Mouse (Mus musculus) embryo, embryonic 10.5 days (tissue): ENCODE data around the gene Dph7.
"Not testable (repeated sequence)": the region's sequence is repeated elsewhere in the genome, so short reads cannot be mapped to it uniquely, and the experiment has no call there.

Experiments used
- DNase-seq: peaks from one replicate; pipeline ENCODE4 v3.0.0-alpha.2; 2015; ENCODE audit warnings: low spot score

The Dph7 gene

DNA sequence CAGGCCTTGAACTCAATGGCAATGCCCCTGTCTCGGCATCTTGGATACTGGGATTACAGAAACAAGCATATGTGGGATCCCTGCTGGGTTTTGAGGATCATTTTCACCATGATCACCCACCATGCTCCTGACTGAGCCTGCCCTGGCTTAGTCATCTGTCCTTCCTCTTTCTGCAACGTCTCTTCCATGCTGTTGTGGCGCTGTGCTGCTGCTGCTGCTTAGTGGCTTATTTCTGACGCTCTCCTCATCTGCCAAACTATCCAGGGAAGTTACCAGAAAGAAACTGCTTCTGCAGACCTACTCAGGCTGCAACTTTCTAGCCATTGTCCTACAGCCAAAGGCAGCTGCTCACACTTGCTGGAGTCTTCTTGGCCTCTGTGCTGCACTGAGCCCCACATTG is 8.2 kb downstream of the Dph7 start:
- no peak for DNase-seq

DNA sequence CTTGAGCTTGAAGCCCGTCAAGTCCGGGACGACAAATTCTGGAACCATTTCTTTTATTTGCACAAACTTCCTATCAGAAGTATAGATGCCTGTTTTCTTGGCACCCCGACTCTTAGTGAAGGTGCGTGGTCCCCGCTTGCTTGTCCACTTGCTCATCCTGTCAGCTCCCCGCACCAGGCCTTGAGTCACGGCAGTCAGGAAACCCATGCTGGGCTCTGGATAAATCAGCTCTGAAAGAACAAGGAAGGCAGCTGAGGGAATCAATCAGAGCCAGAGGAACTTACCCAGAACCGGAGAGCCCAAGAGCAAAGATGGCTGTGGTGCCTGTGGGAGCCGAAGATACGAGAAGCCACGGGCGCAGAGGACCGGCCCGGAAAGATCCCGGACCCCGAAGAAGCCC is 12.3 kb downstream of the Dph7 start:
- not testable (repeated sequence) for DNase-seq

DNA sequence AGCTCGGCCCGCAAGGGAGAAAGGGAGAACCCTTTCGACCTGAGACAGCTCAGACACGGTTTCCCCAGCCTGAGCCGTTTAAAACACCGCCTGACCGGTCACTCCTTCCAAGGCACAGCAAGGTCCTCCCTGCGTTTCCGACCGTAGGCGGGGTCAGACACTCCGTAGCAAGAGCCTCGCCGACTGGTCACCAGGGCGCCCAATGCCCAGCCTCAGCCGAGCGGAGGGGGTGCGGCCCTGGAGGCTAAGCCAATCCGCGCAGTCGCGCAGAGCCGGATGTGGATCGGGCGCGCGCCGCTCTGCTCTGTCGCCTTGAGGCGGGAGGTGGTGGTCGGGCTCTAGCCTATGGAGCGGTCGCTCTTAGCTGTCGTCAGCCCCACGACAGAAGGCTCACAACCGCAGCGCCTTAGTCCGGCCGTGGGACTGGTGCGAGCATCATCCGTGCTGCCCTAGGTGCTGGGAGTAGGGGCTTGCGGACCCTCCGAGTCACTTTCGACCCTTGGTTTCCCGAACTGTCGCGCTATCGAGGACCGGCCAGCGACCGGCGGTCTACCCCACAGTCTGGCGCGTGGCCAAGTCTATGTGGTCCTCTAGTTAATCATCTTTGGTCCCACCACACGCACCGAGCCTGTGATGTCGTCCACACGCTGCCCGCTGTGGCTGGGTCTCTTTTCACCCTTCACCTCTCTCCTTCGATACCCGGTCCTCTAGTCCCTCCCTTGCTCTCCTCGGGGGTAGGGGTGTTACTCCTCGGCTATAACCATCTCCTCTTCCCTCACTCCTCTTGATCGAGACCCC is 12.9 kb downstream of the Dph7 start, which contains the start of gene Mrpl41:
Gene Mrpl41 (minus strand): TSS at position 193 of the 798 bp plus-strand sequence.
- DNase-seq, result peak; percentile 99

DNA sequence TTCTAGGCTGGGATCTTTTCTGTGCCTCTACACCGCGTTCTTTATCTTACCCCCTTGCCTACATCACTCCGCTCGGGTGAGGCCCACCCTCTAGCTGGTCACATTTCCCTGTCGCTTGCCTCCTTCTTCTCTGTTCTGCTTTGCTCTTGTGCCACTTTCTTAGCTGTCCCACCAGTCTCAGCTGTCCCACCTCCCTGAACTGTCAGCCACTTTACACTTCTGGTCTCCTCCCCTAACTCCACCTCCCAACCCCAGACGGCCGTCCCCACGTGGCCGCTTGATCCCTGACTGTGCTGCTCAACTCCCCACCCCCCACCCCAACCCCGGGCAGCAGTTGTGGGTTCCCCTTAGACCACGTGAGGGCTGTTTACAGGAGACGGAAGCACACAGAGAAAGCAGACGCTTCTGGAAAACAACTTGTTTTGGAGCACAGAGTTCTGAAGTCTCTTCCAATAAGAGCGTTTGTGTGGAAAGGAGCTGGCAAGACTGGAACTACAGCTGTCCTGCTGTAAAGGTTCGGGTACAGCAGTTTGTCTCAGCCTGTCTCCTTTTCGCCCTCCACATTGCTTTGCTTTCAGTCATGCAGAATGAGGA is 13.6 kb downstream of the Dph7 start, which contains the start of gene Pnpla7:
Gene Pnpla7 (plus strand): TSS at position 330 of the 594 bp plus-strand sequence.
- DNase-seq, result peak; percentile 83

DNA sequence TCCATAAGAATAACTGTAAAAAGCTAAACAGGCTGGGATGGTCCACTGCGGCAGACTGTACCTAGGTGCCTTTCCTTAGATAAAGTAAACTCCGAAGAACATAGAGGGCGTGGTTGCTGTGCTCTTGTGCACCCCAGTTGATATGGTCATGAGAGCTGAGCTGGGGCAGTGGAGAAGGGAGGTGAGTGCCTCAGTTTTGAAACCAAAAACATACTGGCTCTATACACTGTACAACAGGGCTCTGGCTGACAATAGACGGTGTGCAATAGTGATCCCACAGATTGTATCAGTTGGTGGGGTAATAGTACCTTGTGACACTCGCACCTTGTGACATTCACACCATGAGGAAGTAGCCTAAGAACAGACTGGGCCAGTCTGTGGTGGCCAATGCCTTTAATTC is 14.8 kb downstream of the Dph7 start:
- DNase-seq, result no peak

DNA sequence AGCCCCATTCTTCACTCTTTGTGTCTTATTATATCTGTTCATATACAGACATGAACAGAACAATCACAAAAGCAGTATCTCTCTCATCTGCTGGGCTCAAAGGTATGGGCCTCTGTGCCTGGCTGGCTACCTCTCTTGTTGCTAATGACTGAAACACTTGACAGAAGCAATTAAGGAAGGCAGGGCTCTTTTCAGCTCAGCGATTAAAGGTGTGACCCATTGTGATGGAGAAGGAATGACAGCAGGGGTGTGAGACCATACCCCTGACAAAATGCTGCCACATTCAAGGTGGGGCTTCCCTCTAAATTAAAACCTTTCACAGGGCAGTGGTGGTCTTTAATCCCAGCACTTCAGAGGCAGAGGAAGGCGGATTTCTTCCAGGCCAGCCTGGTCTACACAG is 25.6 kb downstream of the Dph7 start:
- DNase-seq, result no peak

DNA sequence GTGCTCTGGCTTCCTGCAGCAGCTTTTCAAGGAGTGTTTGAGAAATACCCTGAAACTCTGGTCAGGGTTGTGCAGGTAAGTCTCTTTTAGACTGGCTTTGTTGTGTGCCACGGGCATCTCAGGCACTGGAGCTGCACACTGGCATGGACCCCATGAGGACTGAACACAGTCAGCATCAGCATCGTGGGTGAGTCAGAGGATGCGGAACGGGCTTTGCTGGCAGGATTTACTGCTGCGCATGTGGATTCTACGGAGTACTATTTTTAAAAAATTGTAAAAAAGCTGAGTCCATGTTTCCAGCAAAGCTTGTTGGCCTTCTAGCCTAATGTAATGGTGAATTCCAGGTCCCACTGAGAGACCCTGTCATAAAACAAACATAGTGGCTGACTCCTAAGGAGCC is 33.1 kb downstream of the Dph7 start:
- no peak for DNase-seq

DNA sequence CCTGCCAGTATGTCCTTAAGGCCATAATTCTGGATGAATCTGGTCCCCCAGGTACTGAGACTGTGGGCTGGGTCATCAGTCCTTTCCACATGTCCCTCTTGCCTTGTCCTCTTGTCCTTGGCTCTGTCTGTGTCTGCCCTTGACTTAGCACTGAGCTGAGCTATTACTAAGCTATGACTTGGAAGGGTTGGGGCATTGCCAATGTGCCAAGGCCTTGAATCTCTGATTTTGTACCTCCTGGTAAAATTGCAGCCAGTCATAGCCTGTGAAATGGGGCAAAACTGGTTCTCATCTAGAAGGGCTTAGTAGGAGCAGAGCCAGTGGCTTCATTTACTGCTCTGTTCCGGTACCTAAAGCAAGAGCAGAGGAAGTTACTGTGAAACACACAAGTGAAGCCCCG is 34.3 kb downstream of the Dph7 start:
- no peak for DNase-seq

DNA sequence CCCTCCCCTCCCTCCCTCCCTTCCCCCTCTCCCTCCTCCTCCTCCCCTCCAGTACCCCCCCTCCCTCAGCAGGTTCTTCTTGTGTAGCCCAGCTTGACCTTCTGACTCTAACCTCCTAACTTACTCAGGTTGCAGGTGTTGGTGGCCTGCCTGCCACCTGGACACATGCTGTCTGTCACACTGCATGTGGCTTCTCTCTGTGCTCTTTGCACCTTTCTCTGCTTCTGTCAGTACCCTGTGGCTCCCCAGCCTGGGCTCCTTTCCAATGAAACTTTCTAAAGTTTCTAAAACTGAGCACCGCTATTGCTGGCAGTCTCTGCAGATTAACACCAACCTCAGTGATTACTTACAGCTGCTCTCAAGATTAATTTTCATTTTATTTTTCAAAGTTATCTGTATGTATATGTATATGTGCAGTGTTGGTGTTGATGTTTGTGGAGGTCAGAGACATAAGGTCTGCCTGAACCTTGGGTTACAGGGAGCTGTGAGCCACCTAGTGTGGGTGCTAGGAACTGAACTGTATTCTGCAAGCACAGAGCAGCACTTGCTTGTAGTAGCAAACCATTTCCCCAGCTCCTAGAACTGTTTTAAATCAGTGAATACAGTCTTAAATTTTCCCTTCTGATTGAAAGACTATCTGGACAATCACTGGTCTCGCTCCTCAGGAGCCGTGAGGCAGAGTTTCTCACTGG is 38.5 kb downstream of the Dph7 start:
- DNase-seq, result peak; percentile 49

DNA sequence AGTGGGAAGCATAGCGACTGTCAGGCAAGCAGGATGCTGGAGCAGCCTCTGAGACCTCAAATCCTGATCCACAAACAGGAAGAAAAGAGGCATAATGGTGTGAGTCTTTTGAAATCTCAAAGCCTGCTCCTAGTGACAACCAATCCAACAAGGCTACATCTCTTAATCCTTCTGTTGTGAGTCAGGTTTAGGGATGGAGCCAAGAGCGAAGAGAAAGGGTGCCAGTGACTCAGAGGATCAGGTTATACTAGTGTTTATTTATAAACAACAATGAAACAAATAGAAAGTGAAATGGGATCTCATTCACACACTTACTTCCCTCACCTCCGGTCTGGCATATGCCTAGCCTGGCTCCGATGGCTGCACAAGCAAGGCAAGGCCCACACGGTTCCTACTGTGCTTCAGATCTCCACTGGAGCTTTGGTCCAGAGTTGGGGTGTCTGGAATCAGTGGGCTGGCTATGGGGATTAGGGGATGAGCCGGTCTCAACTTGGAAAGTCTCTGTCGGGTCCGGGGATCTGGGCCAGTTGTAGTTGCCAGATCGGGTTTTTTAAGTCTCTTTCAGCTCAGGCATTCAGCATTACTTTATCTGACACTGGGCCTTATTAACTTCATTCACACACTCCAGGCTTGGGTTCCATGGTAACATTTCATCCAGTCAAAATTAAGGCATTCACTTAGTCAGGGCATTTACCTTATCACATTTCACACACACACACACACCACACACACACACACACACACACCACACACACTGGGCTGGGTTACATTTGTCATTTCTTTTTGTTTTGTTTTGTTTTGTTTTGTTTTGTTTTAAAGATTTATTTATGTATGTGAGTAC is 42.0 kb downstream of the Dph7 start:
- DNase-seq, result no peak

DNA sequence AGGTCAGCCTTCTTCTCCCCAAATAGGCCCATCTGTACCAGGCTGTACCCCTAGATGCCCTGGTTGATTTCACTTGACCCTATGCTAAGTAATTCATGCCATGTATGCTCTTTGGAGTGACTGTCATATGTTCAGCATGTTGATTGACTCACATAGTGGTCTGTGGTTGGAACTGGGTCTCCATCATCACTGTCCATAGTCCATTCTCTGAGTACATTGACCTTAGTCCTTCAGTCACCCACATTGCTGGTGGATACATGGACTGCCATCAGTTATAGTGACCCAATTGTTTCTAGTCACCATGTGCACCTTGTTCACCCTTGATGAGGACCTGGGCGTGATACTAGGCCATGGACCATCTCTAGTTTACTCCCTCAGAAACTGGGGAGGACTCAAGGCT is 44.6 kb downstream of the Dph7 start:
- DNase-seq, result no peak

DNA sequence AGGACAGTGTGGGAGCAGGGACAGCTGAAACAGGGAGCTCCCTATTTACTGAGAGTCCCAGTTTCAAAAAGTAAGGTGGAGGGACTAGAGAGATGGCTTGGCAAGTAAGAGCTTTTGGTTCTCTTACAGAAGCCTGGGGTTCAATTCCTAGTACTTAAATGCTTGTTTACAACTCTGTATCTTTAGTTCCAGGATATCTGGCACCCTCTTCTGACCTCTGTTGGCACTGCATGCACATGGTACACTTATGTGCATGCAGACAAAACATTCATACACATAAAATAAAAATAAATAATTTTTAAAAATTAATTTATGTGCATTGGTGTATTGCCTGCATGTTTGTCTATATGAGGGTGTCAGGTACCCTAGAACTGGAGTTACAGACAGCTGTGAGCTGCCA is 46.0 kb downstream of the Dph7 start:
- no peak for DNase-seq
